Mouse (Mus musculus) mesoderm, embryonic 11.5 days (tissue): ENCODE data around the gene Fam131b.

Experiments used
- DNase-seq: peaks from one replicate; pipeline ENCODE4 v3.0.0-alpha.2; 2012; ENCODE audit warnings: low read depth, low spot score

Gene Fam131b

GRCm38 (mm10) chr6:42328757-42329156 is 4.3 kb upstream of the Fam131b start:
- no peak for DNase-seq

GRCm38 (mm10) chr6:42326509-42326908 is 2.1 kb upstream of the Fam131b start:
- no peak for DNase-seq

GRCm38 (mm10) chr6:42325268-42325609 is 796 bp upstream of the Fam131b start:
- peak; percentile 84 for DNase-seq

GRCm38 (mm10) chr6:42324067-42324481 is 369 bp downstream of the Fam131b start:
- DNase-seq, result peak; percentile 36

- DNase-seq, result peak; percentile 7
Measured at GRCm38 (mm10) chr6:42323371-42324066, 924 bp downstream of the Fam131b start.

- DNase-seq, result no peak
Measured at GRCm38 (mm10) chr6:42318293-42318692, 6.2 kb downstream of the Fam131b start.

- no peak for DNase-seq
Measured at GRCm38 (mm10) chr6:42310427-42311053, 13.9 kb downstream of the Fam131b start.

GRCm38 (mm10) chr6:42309816-42310378 is 14.5 kb downstream of the Fam131b start:
- no peak for DNase-seq

GRCm38 (mm10) chr6:42299362-42299761 is 25.1 kb downstream of the Fam131b start:
- no peak for DNase-seq

GRCm38 (mm10) chr6:42295549-42296094 is 28.8 kb downstream of the Fam131b start:
- no peak for DNase-seq

GRCm38 (mm10) chr6:42293327-42293726 is 31.1 kb downstream of the Fam131b start:
- no peak for DNase-seq

GRCm38 (mm10) chr6:42287562-42287961 is 36.9 kb downstream of the Fam131b start:
- no peak for DNase-seq

- no peak for DNase-seq
Measured at GRCm38 (mm10) chr6:42286448-42286847, 38.0 kb downstream of the Fam131b start, which contains the start of gene Clcn1. TSS of gene Clcn1 (plus strand) at chr6:42286685.

GRCm38 (mm10) chr6:42282865-42283528 is 41.4 kb downstream of the Fam131b start:
- DNase-seq, result no peak

GRCm38 (mm10) chr6:42276151-42276550 is 48.3 kb downstream of the Fam131b start:
- no peak for DNase-seq

- no peak for DNase-seq
Measured at GRCm38 (mm10) chr6:42270817-42271216, 53.6 kb downstream of the Fam131b start.

- DNase-seq, result peak; percentile 23
Measured at GRCm38 (mm10) chr6:42265391-42266330, 58.8 kb downstream of the Fam131b start.
